Mouse (Mus musculus) adrenal gland, adult 2 months (tissue): ENCODE data around the gene Svep1. TPM values are rescaled to one million over a fixed set of nuclear protein-coding genes. Genes with fewer than 3 reads are reported as not detected.

ENCODE experiments used
- DNase-seq: peaks from one replicate; pipeline ENCODE4 v3.0.0; 2021
- polyA plus RNA-seq: library from polyadenylated mRNA; depleted of rRNA; stranded (reverse); fragments of >200 nt; gene quantifications from 2 replicates; pipeline ENCODE4 v1.2.3, GENCODE M21; 2012
- total RNA-seq, 2 experiments: library from RNA; stranded (reverse); gene quantifications; 2 replicates each; pipeline ENCODE4 v1.2.3; 2021

The Svep1 gene
- total and polyA plus RNA-seq, 3 experiments = 2.9 to 16.7 (median 9.7) TPM

DNA sequence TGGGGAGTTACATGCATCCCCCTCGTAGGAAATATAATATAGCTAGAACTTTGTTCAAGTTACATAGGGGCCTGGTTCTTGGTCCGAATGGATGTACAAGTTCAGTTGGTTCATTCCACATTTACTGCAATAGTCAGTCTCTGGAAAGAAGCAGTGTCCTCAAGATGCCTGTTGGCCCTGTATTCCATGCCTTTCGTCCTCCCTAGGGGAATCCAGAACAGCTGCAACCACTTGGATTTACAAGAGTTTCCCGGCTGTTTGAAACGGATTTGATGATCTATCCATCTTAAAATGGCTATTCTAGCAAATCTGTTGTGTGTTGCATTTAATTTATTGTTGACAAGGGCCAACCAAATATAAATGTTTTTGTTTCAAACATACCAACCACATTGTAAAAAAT lies 36.2 kb downstream of the Svep1 start:
- no peak for DNase-seq

DNA sequence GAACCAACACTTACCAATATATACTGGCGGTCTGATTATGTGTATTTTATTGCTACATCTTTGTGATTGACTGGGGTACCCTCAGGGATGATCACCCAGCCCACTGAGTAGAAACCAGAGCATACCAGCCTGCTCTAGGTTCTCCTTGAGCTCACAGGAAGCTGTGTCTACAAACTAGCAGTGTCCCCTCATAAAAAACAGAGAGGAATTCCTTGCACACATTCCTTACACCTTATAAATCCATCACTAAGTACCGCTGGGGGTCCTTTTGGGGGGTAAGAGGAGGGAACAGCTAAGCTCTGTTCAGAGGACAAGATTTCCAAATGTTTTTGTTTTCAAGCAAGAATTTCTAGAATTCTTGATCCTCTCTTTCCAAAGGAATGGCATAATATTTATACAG lies 36.7 kb downstream of the Svep1 start:
- no peak for DNase-seq

DNA sequence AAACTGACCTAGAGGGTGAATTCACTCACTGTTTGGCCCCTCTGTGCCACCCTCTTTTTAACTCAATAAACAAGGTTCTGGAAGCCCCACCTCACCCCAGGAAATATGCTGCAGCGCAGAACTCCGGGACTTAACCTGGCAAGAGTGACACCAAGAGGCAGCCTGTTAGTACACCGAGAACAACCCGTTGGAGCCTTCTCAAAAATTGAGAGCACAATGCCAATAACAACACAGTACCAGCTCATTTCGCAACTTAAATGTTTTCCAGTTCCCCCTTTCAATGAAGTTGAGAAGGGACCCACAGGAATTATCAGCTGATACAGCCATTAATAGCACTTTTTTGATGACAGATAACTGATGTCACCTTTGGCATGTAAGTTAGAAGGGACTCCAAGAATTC lies 38.3 kb downstream of the Svep1 start:
- DNase-seq = peak; percentile 10

DNA sequence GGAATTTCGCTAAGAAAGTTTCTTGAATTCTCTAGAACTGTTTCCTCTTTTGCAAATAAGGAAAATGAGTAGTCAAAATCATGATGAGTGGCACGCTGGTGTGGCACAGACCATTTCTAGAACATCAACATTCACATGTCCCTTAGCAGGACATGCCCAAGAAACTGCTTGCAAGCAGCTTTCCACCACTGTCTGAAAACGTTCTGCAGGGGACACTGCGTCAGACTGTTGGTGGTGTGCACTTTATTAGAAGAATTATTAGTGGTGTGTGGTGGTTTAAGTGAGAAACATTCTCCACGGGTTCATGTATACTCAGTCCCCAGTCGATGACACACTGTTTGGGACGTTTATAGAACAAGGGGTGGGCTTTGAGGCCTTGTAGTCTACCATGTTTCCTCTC lies 40.9 kb downstream of the Svep1 start:
- no peak for DNase-seq

DNA sequence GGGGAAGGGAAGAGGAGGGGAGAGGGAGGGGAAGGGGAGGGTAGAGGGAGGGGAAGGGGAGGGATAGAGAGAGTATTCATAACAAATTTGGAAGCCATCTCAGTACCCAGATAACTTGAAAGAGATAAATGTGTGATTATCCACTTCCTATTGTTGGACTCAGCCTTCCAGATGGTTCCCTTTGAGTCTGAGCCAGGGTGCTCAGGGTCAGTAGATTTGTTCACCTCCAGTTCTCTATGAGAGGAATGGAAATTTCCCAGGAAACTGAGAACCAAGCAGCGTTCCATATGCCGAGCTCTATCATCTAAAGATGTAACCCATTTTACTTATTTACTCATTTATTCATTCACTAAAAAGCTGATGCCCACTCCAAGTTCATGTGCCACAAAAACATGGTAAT lies 44.8 kb downstream of the Svep1 start:
- DNase-seq = peak; percentile 65

DNA sequence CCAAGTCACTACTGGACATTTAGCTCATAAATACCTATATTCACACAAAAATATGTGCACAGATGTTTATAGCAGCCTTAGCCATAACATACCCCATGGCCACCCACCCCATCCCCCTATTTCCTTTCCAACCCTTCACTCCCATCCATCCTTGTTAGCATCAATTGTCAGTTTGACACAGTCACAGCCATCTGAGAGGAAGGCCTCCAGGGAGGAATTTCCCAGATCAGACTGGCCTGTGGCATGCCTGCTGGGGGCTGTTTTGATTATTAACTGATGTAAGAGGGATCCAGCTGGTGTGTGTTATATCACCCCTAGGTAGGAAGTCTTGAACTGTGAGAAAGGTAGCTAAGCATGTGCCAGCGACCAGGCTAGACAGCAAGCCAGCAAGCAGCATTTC lies 47.1 kb downstream of the Svep1 start:
- no peak for DNase-seq

DNA sequence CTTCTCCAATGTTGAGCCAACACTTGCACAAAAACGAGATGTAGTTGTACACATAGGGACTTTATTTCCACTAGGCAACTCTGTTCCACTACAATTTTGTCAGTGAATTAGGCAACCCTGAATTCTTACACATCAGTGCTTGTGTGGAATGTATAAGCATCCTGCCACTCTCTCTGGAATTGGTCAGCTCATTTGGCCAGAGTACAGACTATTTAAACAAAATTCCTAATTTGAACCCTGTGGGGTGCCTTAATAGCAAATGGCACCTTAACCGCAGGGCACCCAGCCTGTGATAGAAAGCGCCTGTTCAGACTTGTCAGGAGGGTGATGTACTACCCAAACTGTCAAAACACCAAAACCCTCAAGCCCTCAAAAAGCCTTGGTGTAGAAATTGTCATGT lies 56.4 kb downstream of the Svep1 start:
- no peak for DNase-seq

DNA sequence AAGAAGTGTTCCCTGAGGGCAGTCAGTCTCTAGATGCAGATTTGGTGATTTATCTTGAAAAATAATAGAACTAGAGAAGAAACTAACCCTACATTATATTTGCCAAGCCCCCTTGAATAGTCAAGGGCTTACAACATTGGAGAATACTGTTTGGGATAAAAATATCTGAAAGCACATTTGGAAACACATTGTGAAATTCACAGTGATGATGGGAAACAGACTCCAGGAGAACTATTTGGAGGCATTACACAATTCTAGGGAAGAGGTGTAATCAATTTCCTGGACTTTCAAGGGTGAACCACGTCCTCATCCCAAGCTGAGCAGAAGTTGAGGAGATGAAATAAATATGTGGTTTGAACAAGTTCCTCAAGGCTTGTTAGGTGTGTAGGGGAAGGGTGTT lies 57.5 kb downstream of the Svep1 start:
- no peak for DNase-seq

DNA sequence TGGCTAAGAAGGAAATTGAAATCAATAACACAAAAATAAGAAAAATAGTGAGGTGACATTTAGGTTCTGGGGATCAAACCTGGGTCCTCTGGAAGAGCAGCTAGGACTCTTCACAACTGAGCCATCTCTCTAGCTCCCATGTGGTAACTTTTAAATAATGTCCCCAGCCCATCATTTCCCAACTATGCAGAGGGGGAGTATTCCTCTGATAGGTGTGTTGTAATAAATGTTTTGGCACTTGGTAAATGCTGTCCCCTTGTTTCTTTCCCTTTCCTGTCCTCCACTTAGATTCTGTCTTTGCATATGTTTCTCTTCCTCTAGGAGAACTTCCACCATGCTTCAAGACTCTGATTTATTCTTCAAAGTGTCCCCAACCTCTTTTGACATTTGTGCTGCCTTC lies 58.1 kb downstream of the Svep1 start:
- no peak for DNase-seq

DNA sequence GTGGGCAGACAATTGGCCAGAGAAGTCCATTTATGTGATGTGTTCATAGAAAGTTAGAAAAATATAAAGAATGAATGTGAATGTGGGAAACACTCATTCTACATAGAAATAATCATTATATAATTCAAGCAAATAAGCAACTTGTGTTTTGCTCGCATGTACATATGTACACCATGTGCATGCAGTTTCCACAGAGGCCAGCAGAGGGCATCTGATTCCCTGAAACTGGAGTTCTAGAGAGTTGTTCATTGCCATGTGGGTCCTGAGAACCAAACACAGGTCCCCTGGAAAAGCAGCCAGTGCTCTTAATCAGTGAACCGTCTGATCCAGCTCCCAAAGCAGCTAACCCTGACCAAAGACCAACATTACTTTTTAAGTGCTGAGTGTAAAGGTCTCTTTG lies 60.0 kb downstream of the Svep1 start:
- DNase-seq = no peak

DNA sequence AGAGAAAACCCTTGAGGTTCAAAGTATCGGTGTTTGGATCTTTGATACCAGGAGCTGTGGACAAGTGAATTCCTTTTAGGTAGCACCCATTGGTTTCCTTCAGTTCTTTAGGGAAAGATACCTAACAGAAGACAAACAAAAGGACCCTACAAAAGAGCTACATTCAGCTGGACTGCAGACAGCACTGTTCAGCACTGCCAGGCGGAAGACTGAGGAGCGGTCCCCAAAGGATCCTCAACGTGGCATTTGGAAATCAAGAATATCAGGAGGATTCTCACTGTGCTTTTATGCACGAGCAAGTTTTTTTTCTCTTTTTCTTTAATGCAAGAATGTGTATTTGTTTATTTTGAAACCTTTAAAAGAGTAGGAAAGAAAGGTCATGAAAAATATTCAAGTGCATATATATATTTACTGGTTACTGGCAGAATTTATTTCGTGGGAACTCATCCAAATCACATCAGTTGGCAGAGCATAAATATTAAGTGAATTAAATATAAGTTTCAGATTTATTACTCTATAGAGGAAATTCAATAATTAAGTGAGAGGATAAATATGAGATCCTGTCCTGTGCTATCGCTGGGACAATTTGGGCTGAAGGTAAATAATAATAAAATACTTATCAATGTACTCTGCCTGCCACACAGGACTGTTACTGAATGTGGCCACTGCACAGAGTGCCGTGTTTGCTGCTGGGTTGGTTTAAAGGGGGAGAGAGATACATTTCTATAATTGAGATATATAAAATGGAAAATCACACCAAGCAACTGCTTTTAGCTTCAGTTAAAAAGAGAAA lies 66.7 kb downstream of the Svep1 start:
- DNase-seq = no peak

DNA sequence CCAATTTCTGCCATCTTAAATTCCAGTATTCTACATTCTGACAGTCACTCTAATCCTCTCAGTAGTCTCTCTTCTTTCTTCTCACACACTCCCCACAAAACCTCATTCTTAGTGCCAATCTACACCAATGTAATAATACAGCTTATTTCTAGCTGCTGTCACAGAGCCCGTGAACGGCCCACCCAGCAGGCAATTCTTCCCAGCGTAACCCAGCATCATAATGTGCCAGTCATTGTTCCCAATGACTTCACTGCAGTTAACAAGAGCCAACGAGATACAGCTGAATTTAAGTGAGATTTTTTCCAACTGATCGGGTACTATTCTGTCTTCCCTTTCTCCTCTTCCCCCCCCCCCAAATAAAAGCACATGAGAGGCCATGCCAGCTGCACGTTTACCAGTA lies 67.4 kb downstream of the Svep1 start:
- DNase-seq = no peak

DNA sequence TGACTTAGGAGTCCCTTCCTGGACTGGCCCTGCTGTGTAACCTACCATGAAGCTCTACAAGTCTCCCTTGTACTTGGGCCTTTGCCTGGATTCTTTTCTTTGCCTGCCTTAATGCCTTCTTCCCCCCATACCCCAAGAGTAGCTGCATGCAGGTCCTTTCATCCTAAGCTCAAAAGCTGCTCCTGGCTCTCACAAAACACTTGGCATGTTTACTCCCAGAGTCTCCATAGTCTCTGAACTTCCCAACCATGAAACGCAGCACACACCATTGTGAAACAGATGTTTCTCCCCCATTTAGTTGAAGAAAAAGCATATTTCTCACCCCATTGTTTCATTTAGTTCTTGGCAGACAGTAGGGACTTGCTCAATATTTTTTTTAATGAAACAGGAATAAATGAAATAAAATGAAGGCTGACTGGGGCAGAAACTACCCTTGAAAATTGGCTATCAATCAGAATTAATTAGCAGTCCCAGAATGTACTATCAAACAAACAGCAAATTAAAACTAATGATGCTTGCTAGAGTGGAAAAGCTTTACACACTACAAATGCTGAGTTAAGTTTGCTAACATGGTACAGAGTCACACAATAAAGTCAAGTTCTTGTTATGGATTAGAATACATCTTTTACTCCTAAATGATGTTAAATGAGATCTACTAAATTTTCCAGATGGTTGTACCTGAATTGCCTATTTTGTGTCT lies 72.9 kb downstream of the Svep1 start:
- DNase-seq = no peak

DNA sequence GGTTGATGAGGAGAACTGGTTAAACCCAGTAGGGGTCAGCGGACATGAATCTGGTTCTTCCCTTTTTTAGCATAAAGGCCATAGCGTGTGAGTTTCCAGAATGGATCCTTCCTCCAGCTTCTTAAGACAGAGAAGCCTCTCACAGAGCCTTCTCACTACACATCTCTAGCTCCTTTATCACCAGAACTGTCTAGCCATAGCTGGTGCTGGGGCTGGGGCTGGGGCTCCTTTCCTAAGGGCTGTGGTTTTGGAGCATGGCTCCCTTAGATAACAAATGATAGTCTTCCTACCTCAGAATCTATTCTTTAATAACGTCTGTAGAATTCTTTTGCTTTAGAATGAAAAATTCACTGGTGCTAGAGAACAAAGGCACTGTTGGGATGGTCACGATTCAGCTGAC lies 76.8 kb downstream of the Svep1 start:
- no peak for DNase-seq

DNA sequence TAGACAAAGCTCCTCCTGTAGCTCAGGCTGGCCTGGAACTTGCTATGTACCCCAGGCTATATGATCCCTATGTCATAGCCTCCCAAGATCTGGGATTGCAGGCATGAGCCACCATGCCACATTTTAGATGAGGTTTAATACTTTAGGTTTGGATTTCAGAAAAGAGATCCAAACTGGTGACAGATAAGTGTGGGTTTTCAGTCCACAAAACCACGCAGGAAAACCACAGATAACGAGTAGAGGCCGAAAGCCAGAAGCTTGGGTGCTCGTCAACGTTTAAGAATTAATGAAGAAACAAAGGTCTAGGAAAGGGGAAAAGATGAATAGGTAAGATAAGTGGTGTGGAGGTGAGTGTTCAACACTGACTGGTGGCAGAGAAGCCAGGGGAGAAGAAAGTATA lies 79.6 kb downstream of the Svep1 start:
- DNase-seq = no peak

DNA sequence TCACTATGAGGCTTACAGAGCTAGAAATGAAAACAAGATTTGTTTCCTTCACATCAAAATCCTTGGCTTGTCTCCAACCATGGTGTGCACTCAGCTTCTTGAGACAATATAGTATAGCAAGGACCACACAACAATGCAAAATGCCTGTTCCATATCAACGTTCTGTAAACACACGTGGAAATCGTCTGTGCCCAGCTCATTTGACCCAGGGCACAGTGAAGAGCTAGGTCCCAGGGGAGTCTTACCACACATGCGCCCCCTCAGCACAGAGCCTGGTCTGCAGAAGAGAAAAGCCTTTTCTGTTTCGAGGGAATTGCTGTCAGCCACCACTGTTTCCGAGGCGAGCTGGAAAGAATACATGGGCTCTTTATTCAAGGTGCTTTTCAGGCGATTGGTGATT lies 91.2 kb downstream of the Svep1 start:
- DNase-seq = no peak

DNA sequence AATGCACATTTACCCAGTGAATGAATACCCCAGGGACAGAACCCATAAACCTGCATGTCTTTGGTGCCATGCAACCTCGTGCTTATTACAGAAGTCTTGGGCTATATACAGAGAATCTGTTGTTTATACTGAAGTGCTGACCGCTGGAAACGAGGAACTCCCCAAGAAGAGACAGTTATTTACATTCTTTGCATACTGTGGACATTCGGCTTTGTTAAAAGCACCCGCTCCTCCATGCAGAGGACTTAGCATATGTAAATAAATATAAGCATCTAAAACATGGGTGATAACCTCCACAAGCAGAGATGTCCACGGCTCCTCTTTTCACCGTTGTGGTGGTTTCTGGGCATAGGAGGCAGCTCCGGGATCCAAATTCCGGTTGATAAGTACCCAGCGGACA lies 95.7 kb downstream of the Svep1 start:
- no peak for DNase-seq

DNA sequence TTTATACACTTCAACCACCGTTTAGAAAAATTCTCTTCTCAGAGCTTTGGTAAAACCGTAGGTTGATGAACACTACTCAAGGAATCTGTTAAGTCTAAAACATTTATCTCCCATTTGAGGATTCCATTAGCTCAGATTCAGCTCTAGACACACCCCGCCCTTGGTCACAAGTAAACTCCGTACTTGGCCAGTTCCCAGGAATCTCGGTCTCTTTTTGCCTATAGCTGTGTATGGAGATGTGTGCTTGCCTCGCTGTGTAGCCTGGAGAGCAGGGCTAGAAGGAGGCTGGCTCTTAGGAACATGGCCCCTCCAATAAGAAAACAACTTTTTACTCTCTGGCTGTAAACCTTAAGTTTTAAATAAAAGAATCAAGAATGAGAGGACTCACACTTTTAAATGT lies 96.9 kb downstream of the Svep1 start:
- DNase-seq = no peak

DNA sequence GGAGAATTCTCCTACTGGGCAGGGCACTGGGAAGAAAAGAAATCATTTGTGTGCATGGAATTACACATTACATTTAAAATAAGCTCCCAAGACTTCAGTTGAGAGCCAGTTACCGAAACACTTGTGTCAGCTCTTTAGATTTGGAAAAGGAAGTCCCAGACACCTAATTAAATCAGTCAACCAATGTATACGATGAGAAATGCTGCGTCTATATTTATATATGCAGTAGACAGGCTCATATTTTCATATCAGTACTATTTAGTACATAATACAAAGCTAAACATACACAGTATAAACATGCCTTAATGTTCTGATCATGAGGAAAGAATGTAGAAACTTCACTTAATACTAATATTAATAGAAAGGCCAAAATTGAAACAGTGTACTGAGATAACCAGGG lies 98.3 kb downstream of the Svep1 start:
- DNase-seq = no peak

DNA sequence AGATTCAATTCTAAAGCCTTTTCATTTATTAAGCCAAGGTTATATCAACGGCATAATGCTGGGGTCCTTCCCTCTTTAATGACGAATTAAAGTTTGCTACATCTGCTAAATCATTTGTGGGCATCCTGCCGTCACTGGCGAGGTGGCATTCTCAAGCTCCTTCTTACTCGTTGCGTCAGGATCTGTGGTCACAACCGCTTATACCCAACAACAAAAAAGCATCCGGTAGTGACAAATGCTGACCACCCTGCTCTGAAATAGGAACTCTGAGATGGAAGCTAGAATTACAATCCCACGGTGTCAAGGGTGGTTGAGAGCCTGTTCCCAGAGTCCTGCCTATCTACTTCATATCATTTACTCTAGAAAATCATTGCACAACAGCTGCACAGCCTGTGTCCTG lies 108.9 kb downstream of the Svep1 start:
- no peak for DNase-seq

DNA sequence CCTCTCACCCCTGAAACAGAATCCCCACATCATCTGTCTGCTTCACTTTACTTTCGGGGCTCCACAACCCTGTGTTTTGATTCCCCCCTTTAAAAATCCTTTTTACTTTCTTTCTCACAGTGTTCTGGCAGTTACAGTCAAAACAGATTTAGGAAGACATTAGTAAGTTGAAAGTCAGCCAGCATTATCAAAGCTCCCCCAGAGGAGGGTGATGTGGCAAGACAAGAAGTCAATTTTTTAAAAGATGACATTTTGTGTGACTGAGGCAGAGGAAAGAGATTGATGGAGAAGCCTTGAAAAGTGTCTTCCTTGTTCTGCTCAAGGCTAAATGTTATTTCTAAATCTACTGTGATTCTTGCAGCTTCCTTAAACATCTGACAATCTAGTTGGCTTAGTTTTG lies 119.9 kb downstream of the Svep1 start:
- DNase-seq = peak; percentile 31

DNA sequence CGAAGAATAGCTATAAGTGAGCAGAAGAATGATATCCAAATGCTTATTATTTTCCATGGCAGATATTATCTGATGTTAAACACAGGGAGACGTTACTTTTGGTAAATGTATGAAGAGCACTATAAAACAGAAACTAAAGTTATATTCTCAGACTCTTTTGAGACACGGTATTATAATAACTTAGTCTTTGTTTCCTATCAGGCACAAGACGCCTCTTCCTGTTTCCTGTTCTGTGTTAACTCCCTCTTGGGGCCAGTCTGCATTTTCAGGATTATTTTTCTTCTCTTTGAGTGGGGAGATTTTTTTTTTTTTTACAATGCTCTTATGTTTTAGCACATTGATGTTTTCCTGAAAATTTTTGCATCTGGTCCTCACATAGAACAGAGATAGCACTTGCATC lies 120.5 kb downstream of the Svep1 start:
- DNase-seq = no peak

DNA sequence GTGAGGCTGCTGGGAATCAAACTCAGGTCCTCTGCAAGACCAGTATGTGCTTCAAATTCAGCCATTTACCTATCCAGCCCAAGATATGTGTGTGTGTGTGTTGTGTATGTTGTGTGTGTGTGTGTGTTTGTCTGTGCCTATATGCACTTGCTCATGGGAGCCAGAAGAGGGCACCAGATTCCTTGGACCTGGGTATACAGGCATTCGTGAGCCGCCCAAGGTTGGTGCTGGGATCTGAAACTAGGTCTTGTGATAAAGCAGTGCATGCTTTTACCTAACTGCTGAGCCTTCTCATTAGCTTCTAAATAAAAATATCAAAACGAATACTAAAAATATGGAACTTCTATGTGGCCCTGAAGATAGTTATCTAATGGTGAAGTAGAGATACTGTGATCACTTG lies 121.3 kb downstream of the Svep1 start:
- DNase-seq = no peak

DNA sequence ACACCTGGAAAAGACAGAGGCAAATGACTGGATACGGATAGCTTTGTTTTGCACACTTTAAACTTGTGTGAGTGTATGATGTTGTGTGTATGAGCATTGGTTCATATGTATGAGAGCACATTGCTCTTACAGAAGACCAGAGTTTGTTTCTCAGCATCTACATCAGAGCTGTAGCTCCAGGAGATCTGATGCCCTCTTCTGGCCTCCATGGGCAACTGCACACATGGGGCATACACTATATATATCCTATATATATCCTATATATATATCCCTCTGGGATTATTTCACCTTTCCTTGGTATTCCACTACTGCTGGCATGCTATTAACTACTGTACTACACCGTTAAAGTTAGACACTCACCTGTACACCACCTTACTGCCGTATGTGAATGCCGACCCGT lies 122.5 kb downstream of the Svep1 start:
- DNase-seq = no peak
